1 mouse cellular context compared by ENCODE assay signal in the genomic region with DNA sequence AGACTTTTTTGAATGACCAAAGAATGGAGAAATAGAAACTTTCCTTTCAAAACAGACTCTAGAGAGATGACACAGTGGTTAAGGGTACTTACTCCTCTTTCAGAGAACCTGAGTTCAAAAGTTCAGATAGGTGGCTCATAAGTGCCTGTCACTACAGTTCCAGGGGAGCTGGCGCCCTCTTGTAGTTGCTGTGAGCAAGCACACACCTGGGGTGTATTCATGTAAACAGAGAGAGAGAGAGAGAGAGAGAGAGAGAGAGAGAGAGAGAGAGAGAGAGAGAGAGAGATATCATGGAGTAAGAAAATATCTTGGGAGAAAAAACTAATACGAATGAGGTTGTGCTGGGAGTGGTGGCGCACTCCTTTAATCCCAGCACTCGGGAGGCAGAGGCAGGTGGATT.
TF ChIP-seq lines count a peak whose summit lies in the region.

No protein-coding gene starts in this region.

TF ChIP-seq in CH12.LX, 34 proteins besides CTCF, POLR2A, EP300 and RAD21:
- TF ChIP-seq SMC3 (IDR thresholded peaks at IDR 0.05; ENCODE audit: low read depth, low read length) (peak; percentile 40), JUND (conservative IDR thresholded peaks at IDR 0.05; ENCODE audit: low read depth, low read length) (no peak), KAT2A (IDR thresholded peaks at IDR 0.05; ENCODE audit: insufficient replicate concordance, low read length) (no peak), IRF4 (IDR thresholded peaks at IDR 0.05; ENCODE audit: low read depth, low read length) (0 out of 2 replicates have a peak, but pooled peaks have one; percentile 8)
